Mouse (Mus musculus): ENCODE data around the gene Cmss1. TPM values are rescaled to one million over a fixed set of nuclear protein-coding genes. Genes with fewer than 3 reads are reported as not detected.

The Cmss1 gene
- polyA plus RNA-seq, 1 experiment from 2014 or later, result 40.5 TPM

DNA sequence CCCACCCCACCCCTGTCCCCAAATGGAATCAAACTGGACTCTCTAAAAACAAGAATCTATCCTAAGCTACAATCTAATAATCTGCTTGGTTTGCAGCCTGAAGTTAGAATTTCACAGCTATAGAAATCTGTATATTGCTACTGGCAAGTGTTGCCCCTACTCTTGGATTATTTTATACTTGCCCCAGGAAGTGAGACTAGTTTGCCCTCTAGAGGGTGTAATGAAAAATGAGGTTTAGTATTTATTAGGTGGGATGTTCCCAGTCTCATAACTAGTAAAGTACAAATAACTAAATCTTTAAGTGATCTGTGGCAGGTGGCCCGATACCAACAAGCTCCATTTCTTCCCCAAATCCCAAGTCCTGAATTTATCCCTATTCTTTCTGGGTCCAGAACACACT lies 29.1 kb downstream of the Cmss1 start:
- Histone ChIP-seq H3K4me3 (no peak overlapping the region), H3K9me3 (replicated peaks) (no peaks in the 10 kb centered on the region), H3K9ac (no peak overlapping the region), H3K4me1 (no peaks in the 10 kb centered on the region), H3K27me3 (no peaks in the 10 kb centered on the region), H3K36me3 (no peaks in the 10 kb centered on the region), H3K27ac (no peak overlapping the region), H3K4me2 (replicated peaks) (no peak overlapping the region)
- no peak for ATAC-seq (ENCODE audit: low FRiP score)
- WGBS, result 79% methylated on average over 1 of the region's 1 CpGs

GRCm38 (mm10) chr16:57575764-57576388 lies 30.8 kb downstream of the Cmss1 start:
- ATAC-seq (ENCODE audit: low FRiP score), result no peak
- Histone ChIP-seq H3K27ac (no peak overlapping the region), H3K9me3 (replicated peaks) (no peaks in the 10 kb centered on the region), H3K4me3 (no peak overlapping the region), H3K4me1 (no peaks in the 10 kb centered on the region), H3K27me3 (no peaks in the 10 kb centered on the region), H3K36me3 (no peaks in the 10 kb centered on the region), H3K9ac (no peak overlapping the region), H3K4me2 (replicated peaks) (no peak overlapping the region)
- 94% methylated on average over 1 of the region's 1 CpGs for WGBS

- no peak overlapping the region for H3K27ac ChIP-seq
- no peak overlapping the region for H3K4me2 ChIP-seq (replicated peaks)
- 0 out of 2 replicates have a peak, but pooled peaks cover 3% of the 10 kb centered on the region for H3K36me3 ChIP-seq
- no peaks in the 10 kb centered on the region for H3K9me3 ChIP-seq (replicated peaks)
- H3K4me3 ChIP-seq, result no peak overlapping the region
- no peak for ATAC-seq (ENCODE audit: low FRiP score)
- H3K9ac ChIP-seq, result no peak overlapping the region
- no peaks in the 10 kb centered on the region for H3K27me3 ChIP-seq
- no peaks in the 10 kb centered on the region for H3K4me1 ChIP-seq
- WGBS, result 90% methylated on average over 1 of the region's 1 CpGs
Measured at GRCm38 (mm10) chr16:57573831-57574230, 32.8 kb downstream of the Cmss1 start.

- H3K4me3 ChIP-seq, result no peak overlapping the region
- H3K9me3 ChIP-seq (replicated peaks), result no peaks in the 10 kb centered on the region
- H3K4me2 ChIP-seq (replicated peaks), result no peak overlapping the region
- no peaks in the 10 kb centered on the region for H3K4me1 ChIP-seq
- 0 out of 2 replicates have a peak, but pooled peaks cover 3% of the 10 kb centered on the region for H3K36me3 ChIP-seq
- no peak overlapping the region for H3K9ac ChIP-seq
- no peaks in the 10 kb centered on the region for H3K27me3 ChIP-seq
- H3K27ac ChIP-seq, result no peak overlapping the region
- WGBS, result 88% methylated on average over 5 of the region's 5 CpGs
- ATAC-seq (ENCODE audit: low FRiP score), result no peak
Measured at GRCm38 (mm10) chr16:57570789-57571311, 35.8 kb downstream of the Cmss1 start.

DNA sequence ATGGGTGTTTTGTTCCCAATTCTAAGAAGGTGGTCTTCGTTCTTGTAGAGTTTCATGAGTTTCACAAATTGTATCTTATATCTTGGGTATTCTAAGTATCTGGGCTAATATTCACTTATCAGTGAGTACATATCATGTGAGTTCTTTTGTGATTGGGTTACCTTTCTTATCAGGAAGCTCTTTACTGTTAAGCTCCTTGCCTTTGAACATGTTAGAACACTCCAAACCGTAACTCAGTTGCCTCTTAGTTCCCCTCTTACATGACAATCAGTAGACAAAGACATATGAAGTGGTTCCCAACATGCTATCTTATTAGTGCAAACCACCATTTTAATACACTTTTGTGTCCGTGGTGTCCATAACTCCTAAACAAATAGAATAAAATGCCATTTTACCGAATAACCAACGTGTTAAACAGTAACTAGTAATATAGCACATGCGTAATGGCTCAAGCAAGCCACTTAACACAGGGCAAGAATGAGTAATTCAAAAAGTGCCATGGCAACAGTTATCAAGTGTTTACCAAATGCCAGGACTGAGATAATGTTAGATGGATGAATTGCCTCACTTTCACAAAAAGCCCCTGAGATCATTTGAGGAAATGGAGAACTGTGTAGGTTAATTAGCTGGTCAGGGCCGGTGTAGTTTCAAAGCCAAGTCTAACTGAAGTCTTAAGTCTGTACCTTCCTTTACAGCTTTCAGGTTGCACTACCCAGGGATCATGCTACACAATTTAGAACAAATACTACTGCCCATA lies 37.8 kb downstream of the Cmss1 start:
- Histone ChIP-seq H3K27ac (no peak overlapping the region), H3K4me1 (no peaks in the 10 kb centered on the region), H3K4me2 (replicated peaks) (no peak overlapping the region), H3K36me3 (0 out of 2 replicates have a peak, but pooled peaks cover 3% of the 10 kb centered on the region), H3K4me3 (no peak overlapping the region), H3K9ac (no peak overlapping the region), H3K9me3 (replicated peaks) (no peaks in the 10 kb centered on the region), H3K27me3 (no peaks in the 10 kb centered on the region)
- ATAC-seq (ENCODE audit: low FRiP score), result no peak
- 94% methylated on average over 7 of the region's 7 CpGs for WGBS

GRCm38 (mm10) chr16:57566215-57566614 lies 40.4 kb downstream of the Cmss1 start:
- Histone ChIP-seq H3K27me3 (no peaks in the 10 kb centered on the region), H3K4me2 (replicated peaks) (no peak overlapping the region)

DNA sequence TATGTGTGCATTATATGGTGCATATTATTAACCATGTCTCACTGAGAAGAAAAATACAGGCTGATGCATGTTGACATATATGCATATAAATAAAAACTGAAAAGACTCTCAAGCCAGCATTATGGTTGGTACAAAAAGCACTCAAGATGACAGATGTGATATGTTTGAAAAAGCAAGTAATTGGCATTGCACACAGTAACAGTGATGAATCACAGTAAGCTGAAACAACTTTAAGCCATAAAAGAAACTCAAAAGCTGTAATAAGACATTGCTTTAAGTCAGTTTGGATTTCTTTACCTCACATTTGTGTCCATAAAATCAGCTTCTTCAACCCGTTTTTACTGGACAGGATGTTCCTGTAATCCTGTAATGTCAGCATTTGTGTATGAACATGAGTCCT lies 41.9 kb downstream of the Cmss1 start:
- no peak overlapping the region for H3K4me2 ChIP-seq (replicated peaks)
- no peak overlapping the region for H3K9ac ChIP-seq
- no peaks in the 10 kb centered on the region for H3K27me3 ChIP-seq
- H3K4me3 ChIP-seq, result no peak overlapping the region
- no peak overlapping the region for H3K27ac ChIP-seq
- 76% methylated on average over 1 of the region's 1 CpGs for WGBS
- ATAC-seq (ENCODE audit: low FRiP score), result no peak
- no peaks in the 10 kb centered on the region for H3K9me3 ChIP-seq (replicated peaks)
- no peaks in the 10 kb centered on the region for H3K4me1 ChIP-seq
- 0 out of 2 replicates have a peak, but pooled peaks cover 1% of the 10 kb centered on the region for H3K36me3 ChIP-seq

More at GRCm38 (mm10) chr16:57566215-57566614, 40.4 kb downstream of the Cmss1 start:
- Histone ChIP-seq H3K4me3 (no peak overlapping the region), H3K36me3 (0 out of 2 replicates have a peak, but pooled peaks cover 3% of the 10 kb centered on the region), H3K4me1 (no peaks in the 10 kb centered on the region), H3K9ac (no peak overlapping the region), H3K27ac (no peak overlapping the region), H3K9me3 (replicated peaks) (no peaks in the 10 kb centered on the region)
- no peak for ATAC-seq (ENCODE audit: low FRiP score)
- WGBS, result 82% methylated on average over 3 of the region's 3 CpGs

- Histone ChIP-seq H3K9ac (no peak overlapping the region), H3K36me3 (no peaks in the 10 kb centered on the region), H3K4me1 (no peaks in the 10 kb centered on the region), H3K4me2 (replicated peaks) (no peak overlapping the region), H3K27me3 (no peaks in the 10 kb centered on the region), H3K4me3 (no peak overlapping the region), H3K27ac (no peak overlapping the region), H3K9me3 (replicated peaks) (no peaks in the 10 kb centered on the region)
- WGBS, result 90% methylated on average over 3 of the region's 3 CpGs
- no peak for ATAC-seq (ENCODE audit: low FRiP score)
Measured at GRCm38 (mm10) chr16:57563453-57563852, 43.2 kb downstream of the Cmss1 start.

DNA sequence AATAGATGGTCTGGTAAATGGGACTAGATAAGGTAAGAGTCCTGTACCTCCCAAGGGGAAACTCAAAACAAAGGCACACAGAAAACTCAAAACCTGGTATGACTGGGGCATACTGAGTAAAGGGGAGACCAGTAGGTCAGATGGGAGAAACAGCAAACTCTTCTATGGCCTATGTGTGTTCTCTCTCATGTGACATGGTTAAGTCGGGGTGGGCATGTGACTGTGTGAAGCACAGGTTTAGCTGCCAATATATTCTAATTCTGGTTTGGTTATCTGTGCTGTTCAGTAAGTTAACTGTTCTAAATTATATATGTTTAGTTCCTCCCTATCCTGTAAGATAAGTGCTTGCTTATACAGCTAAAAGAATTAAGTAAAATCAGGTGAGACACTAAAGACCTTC lies 46.5 kb downstream of the Cmss1 start:
- H3K4me1 ChIP-seq, result no peaks in the 10 kb centered on the region
- no peak overlapping the region for H3K4me2 ChIP-seq (replicated peaks)
- H3K36me3 ChIP-seq, result no peaks in the 10 kb centered on the region
- H3K9ac ChIP-seq, result no peak overlapping the region
- no peak for ATAC-seq (ENCODE audit: low FRiP score)
- no peak overlapping the region for H3K4me3 ChIP-seq
- no peak overlapping the region for H3K27ac ChIP-seq
- WGBS, result 90% methylated on average over 1 of the region's 1 CpGs
- no peaks in the 10 kb centered on the region for H3K27me3 ChIP-seq
- H3K9me3 ChIP-seq (replicated peaks), result no peaks in the 10 kb centered on the region

DNA sequence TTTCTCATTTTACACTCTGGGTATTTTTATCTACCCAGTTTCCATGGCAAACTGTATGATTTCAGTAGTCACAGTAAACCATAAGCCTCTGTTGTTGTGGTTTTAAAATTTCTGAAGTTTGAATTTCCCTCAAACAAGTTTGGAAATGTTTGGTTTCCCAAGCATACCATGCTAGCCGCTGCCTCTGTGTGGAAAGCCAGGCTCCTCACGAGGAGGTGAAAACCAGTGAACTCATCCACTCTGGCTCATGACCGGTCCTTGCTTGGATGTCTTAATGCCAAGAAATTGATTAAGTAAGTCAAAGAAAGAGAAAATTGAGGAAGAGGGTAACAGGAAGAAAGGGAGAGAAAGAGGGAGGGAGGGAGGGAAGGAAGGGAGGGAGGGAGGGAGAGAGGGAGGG lies 48.4 kb downstream of the Cmss1 start:
- Histone ChIP-seq H3K36me3 (no peaks in the 10 kb centered on the region), H3K9ac (no peak overlapping the region), H3K4me1 (no peaks in the 10 kb centered on the region), H3K27me3 (no peaks in the 10 kb centered on the region), H3K9me3 (replicated peaks) (no peaks in the 10 kb centered on the region), H3K4me2 (replicated peaks) (no peak overlapping the region), H3K4me3 (no peak overlapping the region), H3K27ac (no peak overlapping the region)
- 88% methylated on average over 3 of the region's 3 CpGs for WGBS
- no peak for ATAC-seq (ENCODE audit: low FRiP score)

- Histone ChIP-seq H3K27me3 (no peaks in the 10 kb centered on the region), H3K36me3 (no peaks in the 10 kb centered on the region), H3K9me3 (replicated peaks) (no peaks in the 10 kb centered on the region), H3K4me3 (no peak overlapping the region), H3K4me1 (no peaks in the 10 kb centered on the region), H3K9ac (no peak overlapping the region), H3K27ac (no peak overlapping the region), H3K4me2 (replicated peaks) (no peak overlapping the region)
- WGBS, result 91% methylated on average over 2 of the region's 2 CpGs
- ATAC-seq (ENCODE audit: low FRiP score), result no peak
Measured at GRCm38 (mm10) chr16:57556244-57556643, 50.4 kb downstream of the Cmss1 start.

DNA sequence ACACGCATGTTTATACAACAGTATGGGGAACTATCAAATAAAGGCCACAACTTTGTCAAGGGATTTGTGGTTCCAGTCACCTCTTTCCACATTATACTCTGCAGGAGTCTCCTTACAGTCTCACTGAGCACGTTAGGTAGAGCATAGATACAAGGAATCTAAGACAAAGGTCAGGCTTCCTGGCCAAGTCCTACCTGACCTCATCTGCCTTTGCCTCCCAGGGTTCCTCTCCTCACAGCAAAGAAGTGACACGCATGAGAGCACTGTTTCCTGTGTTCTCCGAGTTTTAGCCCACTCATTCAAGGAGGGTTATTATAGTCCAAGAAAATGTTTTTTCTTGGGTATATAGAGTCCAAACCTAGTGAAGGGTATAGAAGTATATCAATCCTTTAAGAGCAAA lies 51.0 kb downstream of the Cmss1 start:
- Histone ChIP-seq H3K9me3 (replicated peaks) (no peaks in the 10 kb centered on the region), H3K9ac (no peak overlapping the region), H3K4me1 (no peaks in the 10 kb centered on the region), H3K4me2 (replicated peaks) (no peak overlapping the region), H3K4me3 (no peak overlapping the region), H3K27ac (no peak overlapping the region), H3K27me3 (no peaks in the 10 kb centered on the region), H3K36me3 (no peaks in the 10 kb centered on the region)
- no peak for ATAC-seq (ENCODE audit: low FRiP score)
- 58% methylated on average over 4 of the region's 4 CpGs for WGBS

Measured in hindbrain, embryonic 12.5 days (tissue).